Mouse (Mus musculus): ENCODE measurements around the gene Pde8b.

Gene Pde8b

GRCm38 (mm10) chr13:95082611-95083010, 167.5 kb downstream of the Pde8b start:
- DNase-seq (ENCODE audit: low read depth, low spot score), result no peak

- DNase-seq (ENCODE audit: low read depth, low spot score), result no peak
Observed at GRCm38 (mm10) chr13:95081082-95081481, 169.1 kb downstream of the Pde8b start.

- DNase-seq (ENCODE audit: low read depth, low spot score), result no peak
Observed at GRCm38 (mm10) chr13:95078492-95078891, 171.6 kb downstream of the Pde8b start.

GRCm38 (mm10) chr13:95077688-95078087, 172.4 kb downstream of the Pde8b start:
- DNase-seq (ENCODE audit: low read depth, low spot score), result no peak

GRCm38 (mm10) chr13:95076142-95076541, 174.0 kb downstream of the Pde8b start:
- no peak for DNase-seq (ENCODE audit: low read depth, low spot score)

- no peak for DNase-seq (ENCODE audit: low read depth, low spot score)
Observed at GRCm38 (mm10) chr13:95073445-95074172, 176.5 kb downstream of the Pde8b start.

GRCm38 (mm10) chr13:95070268-95070667, 179.9 kb downstream of the Pde8b start:
- no peak for DNase-seq (ENCODE audit: low read depth, low spot score)

GRCm38 (mm10) chr13:95067854-95068253, 182.3 kb downstream of the Pde8b start:
- no peak for DNase-seq (ENCODE audit: low read depth, low spot score)

- no peak for DNase-seq (ENCODE audit: low read depth, low spot score)
Observed at GRCm38 (mm10) chr13:95063390-95064017, 186.6 kb downstream of the Pde8b start.

- no peak for DNase-seq (ENCODE audit: low read depth, low spot score)
Observed at GRCm38 (mm10) chr13:95058885-95059284, 191.3 kb downstream of the Pde8b start.

- no peak for DNase-seq (ENCODE audit: low read depth, low spot score)
Observed at GRCm38 (mm10) chr13:95056501-95057280, 193.4 kb downstream of the Pde8b start.

- no peak for DNase-seq (ENCODE audit: low read depth, low spot score)
Observed at GRCm38 (mm10) chr13:95055742-95056388, 194.3 kb downstream of the Pde8b start.

- DNase-seq (ENCODE audit: low read depth, low spot score), result no peak
Observed at GRCm38 (mm10) chr13:95052421-95052820, 197.7 kb downstream of the Pde8b start.

- DNase-seq (ENCODE audit: low read depth, low spot score), result no peak
Observed at GRCm38 (mm10) chr13:95050398-95050797, 199.7 kb downstream of the Pde8b start.

GRCm38 (mm10) chr13:95044108-95044507, 206.0 kb downstream of the Pde8b start:
- DNase-seq (ENCODE audit: low read depth, low spot score), result no peak

- no peak for DNase-seq (ENCODE audit: low read depth, low spot score)
Observed at GRCm38 (mm10) chr13:95040140-95040738, 209.9 kb downstream of the Pde8b start.

- DNase-seq (ENCODE audit: low read depth, low spot score), result no peak
Observed at GRCm38 (mm10) chr13:95038200-95038599, 211.9 kb downstream of the Pde8b start.

- DNase-seq (ENCODE audit: low read depth, low spot score), result no peak
Observed at GRCm38 (mm10) chr13:95034715-95035114, 215.4 kb downstream of the Pde8b start.

GRCm38 (mm10) chr13:95034094-95034493, 216.0 kb downstream of the Pde8b start:
- DNase-seq (ENCODE audit: low read depth, low spot score), result no peak

- DNase-seq (ENCODE audit: low read depth, low spot score), result no peak
Observed at GRCm38 (mm10) chr13:95032973-95033372, 217.2 kb downstream of the Pde8b start.

- DNase-seq (ENCODE audit: low read depth, low spot score), result no peak
Observed at GRCm38 (mm10) chr13:95032127-95032831, 217.9 kb downstream of the Pde8b start.
